Mouse (Mus musculus) retina, adult 2 months (tissue): ENCODE data around the gene Tmem126b.
A peak's percentile ranks its signal among the peaks of the same experiment; 100 is the strongest.

Source experiments
- DNase-seq: peaks from one replicate; pipeline ENCODE4 v3.0.0-alpha.2; 2012; ENCODE audit warnings: low read depth, low spot score

Gene Tmem126b

GRCm38 (mm10) chr7:90475793-90476312, at the start of gene Tmem126b:
TSS of gene Tmem126b (minus strand) at chr7:90476001.
- DNase-seq = peak; percentile 93

- no peak for DNase-seq
These were observed 36.5 kb upstream of the Tmem126b start for GRCm38 (mm10) chr7:90512293-90512692.

GRCm38 (mm10) chr7:90508124-90508523, 32.3 kb upstream of the Tmem126b start:
- DNase-seq = no peak

GRCm38 (mm10) chr7:90482607-90483006, 6.8 kb upstream of the Tmem126b start:
- no peak for DNase-seq

- DNase-seq = peak; percentile 40
These were observed 778 bp upstream of the Tmem126b start, which contains the start of gene Dlg2 for GRCm38 (mm10) chr7:90476313-90477245. TSS of gene Dlg2 (plus strand) at chr7:90476672.

- DNase-seq = no peak
These were observed 2.3 kb downstream of the Tmem126b start for GRCm38 (mm10) chr7:90473511-90473910.

- no peak for DNase-seq
These were observed 14.4 kb downstream of the Tmem126b start for GRCm38 (mm10) chr7:90461441-90461840.

GRCm38 (mm10) chr7:90460930-90461329, 14.9 kb downstream of the Tmem126b start:
- DNase-seq = no peak

GRCm38 (mm10) chr7:90460330-90460729, 15.5 kb downstream of the Tmem126b start:
- no peak for DNase-seq

GRCm38 (mm10) chr7:90457517-90457916, 18.3 kb downstream of the Tmem126b start:
- DNase-seq = no peak

GRCm38 (mm10) chr7:90456845-90457468, 18.8 kb downstream of the Tmem126b start, which contains the start of gene Tmem126a:
TSS of gene Tmem126a (minus strand) at chr7:90457229.
- no peak for DNase-seq

- no peak for DNase-seq
These were observed 19.5 kb downstream of the Tmem126b start for GRCm38 (mm10) chr7:90456149-90456844.

GRCm38 (mm10) chr7:90444206-90444605, 31.6 kb downstream of the Tmem126b start:
- no peak for DNase-seq

GRCm38 (mm10) chr7:90443101-90444091, 32.4 kb downstream of the Tmem126b start:
- peak; percentile 65 for DNase-seq

GRCm38 (mm10) chr7:90442518-90443080, 33.2 kb downstream of the Tmem126b start, which contains the start of gene Crebzf:
TSS of gene Crebzf (plus strand) at chr7:90442729.
- peak; percentile 93 for DNase-seq

- no peak for DNase-seq
These were observed 33.7 kb downstream of the Tmem126b start for GRCm38 (mm10) chr7:90442070-90442469.

GRCm38 (mm10) chr7:90440044-90440443, 35.8 kb downstream of the Tmem126b start:
- DNase-seq = no peak

GRCm38 (mm10) chr7:90432221-90432620, 43.6 kb downstream of the Tmem126b start:
- DNase-seq = no peak

GRCm38 (mm10) chr7:90427006-90427405, 48.8 kb downstream of the Tmem126b start:
- no peak for DNase-seq
